Mouse (Mus musculus): ENCODE measurements around the gene Prss43. TPM values are rescaled to one million over a fixed set of nuclear protein-coding genes. Genes with fewer than 3 reads are reported as not detected.

Gene Prss43
- total and polyA plus RNA-seq, 2 experiments from 2014 or later: 0.31 TPM; not detected in 1

DNA sequence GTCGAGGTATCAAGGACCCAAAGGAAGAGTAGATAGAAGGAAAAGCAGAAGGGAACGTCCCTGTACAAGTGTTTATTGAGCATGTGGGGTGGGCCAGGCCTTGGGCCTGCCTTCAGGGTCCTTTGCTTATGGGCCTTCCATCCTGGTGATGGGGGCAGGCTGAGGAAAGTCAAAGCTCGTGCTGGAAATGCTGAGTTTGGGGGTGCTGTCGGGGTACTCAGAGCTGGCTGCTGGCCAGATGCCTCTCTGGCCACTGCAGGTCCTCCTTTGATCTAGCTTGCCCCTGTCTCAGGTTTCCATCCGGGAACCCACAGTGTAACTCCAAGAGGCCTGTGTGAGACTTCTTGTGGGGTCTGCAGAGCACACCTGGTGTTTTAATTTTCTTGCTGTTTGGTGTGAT, 32.0 kb downstream of the Prss43 start:
- Histone ChIP-seq H3K4me3 (ENCODE audit: low read depth, low read length) (no peak overlapping the region), H3K36me3 (ENCODE audit: insufficient read depth, low read length) (no peaks in the 10 kb centered on the region), H3K27me3 (ENCODE audit: insufficient read depth, low read length) (peaks cover 17% of the 10 kb centered on the region), H3K9ac (replicated peaks; ENCODE audit: low read length, poor library complexity, severe bottlenecking) (no peak overlapping the region), H3K9me3 (ENCODE audit: low read length) (no peaks in the 10 kb centered on the region), H3K27ac (ENCODE audit: low read depth, low read length) (no peak overlapping the region), H3K4me1 (ENCODE audit: insufficient read depth, low read length) (0 out of 2 replicates have a peak, but pooled peaks cover 5% of the 10 kb centered on the region), H3K4me2 (ENCODE audit: low read depth, low read length, poor library complexity, severe bottlenecking) (no peak overlapping the region)
- WGBS: 54% methylated on average over 5 of the region's 5 CpGs
- TF ChIP-seq CTCF (IDR thresholded peaks at IDR 0.05): no peak
- no peak for DNase-seq (ENCODE audit: low spot score)
- ATAC-seq (ENCODE audit: low FRiP score): no peak

GRCm38 (mm10) chr9:110858967-110859596, 32.6 kb downstream of the Prss43 start:
- 93% methylated on average over 5 of the region's 5 CpGs for WGBS
- Histone ChIP-seq H3K27me3 (ENCODE audit: insufficient read depth, low read length) (peaks cover 17% of the 10 kb centered on the region), H3K9ac (replicated peaks; ENCODE audit: low read length, poor library complexity, severe bottlenecking) (no peak overlapping the region), H3K4me2 (ENCODE audit: low read depth, low read length, poor library complexity, severe bottlenecking) (no peak overlapping the region), H3K4me1 (ENCODE audit: insufficient read depth, low read length) (0 out of 2 replicates have a peak, but pooled peaks cover 5% of the 10 kb centered on the region), H3K9me3 (ENCODE audit: low read length) (no peaks in the 10 kb centered on the region), H3K4me3 (ENCODE audit: low read depth, low read length) (no peak overlapping the region), H3K36me3 (ENCODE audit: insufficient read depth, low read length) (no peaks in the 10 kb centered on the region), H3K27ac (ENCODE audit: low read depth, low read length) (no peak overlapping the region)
- DNase-seq (ENCODE audit: low spot score) (no peak), ATAC-seq (ENCODE audit: low FRiP score) (no peak)
- no peak for TF ChIP-seq CTCF (IDR thresholded peaks at IDR 0.05)

DNA sequence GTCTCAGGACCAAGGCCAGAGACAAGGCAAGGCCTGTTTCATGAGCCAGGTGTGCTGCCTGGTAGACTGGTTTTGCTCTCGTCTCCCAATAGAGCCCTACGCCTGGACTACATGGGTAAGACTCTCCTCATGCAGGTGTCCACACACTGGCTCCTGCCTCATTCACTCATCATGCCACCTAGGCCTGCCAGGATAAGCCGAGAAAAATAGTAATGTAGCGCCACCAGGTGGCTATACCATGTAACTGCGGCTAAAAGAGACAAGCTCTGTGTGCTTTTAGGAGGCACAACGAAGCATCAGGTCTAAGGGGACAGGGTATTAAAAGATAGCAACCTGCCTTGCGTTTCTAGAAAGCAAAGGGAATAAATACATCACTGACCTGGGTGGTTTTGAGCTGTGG, 44.5 kb downstream of the Prss43 start:
- ATAC-seq (ENCODE audit: low FRiP score) (no peak), DNase-seq (ENCODE audit: low spot score) (peak; percentile 75)
- Histone ChIP-seq H3K27me3 (ENCODE audit: insufficient read depth, low read length) (no peaks in the 10 kb centered on the region), H3K27ac (ENCODE audit: low read depth, low read length) (no peak overlapping the region), H3K4me2 (ENCODE audit: low read depth, low read length, poor library complexity, severe bottlenecking) (no peak overlapping the region), H3K4me1 (ENCODE audit: insufficient read depth, low read length) (peaks cover 11% of the 10 kb centered on the region; the same call in 1 of the 2 replicates), H3K36me3 (ENCODE audit: insufficient read depth, low read length) (no peaks in the 10 kb centered on the region), H3K4me3 (ENCODE audit: low read depth, low read length) (no peak overlapping the region), H3K9me3 (ENCODE audit: low read length) (no peaks in the 10 kb centered on the region), H3K9ac (replicated peaks; ENCODE audit: low read length, poor library complexity, severe bottlenecking) (no peak overlapping the region)
- WGBS: 23% methylated on average over 7 of the region's 7 CpGs
- peak; percentile 81 for TF ChIP-seq CTCF (IDR thresholded peaks at IDR 0.05)

DNA sequence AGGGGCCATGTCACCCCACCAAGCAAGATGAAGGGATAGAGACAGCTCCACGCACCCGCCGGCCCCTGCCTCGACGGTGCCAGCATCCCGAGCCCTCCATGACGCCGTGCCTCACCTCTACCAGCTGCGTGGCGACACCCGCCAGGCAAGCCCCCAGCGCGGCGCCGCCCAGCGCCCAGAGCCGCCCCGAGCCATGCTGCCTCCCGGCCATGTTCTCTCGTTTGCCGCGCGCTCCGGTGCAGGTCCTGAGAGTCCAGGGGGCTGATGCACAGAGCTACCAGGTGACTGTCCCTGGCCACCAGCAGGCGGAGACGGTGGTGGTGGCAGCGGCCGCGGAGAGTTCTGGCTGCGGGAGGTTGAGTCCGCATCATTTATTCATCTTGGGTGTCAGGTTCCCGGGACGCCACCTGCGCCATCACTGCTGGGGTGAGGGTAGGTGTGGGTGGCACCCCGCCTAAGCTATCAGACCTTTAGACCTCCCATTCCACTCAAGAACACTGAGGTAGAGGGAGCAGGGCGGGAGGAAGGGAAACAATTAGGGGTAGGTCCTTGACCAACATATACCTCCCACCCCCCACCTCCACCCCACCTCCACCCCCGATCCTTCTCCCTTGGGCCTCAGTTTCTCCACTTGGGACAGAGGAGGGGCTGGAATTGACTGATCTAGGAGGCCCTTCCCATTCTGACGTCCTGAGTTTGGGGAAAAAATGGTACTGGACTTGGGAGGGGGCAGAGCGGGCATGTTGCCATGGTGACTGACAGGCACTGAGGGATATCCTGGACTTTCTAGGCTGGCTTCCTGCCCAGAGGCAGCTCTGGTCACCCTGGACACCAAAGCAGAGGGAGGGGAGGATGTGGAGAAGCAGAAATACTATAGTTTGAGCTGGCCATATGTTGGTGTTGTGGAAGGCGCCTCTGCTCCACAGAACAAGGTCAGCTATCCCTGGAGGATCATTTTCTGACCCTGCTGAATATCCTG, 47.5 kb downstream of the Prss43 start:
- 4% methylated on average over 38 of the region's 40 CpGs for WGBS
- peak; percentile 56 for TF ChIP-seq CTCF (IDR thresholded peaks at IDR 0.05)
- peak overlapping the region; percentile 57; the same call in 1 of the 2 replicates for H3K27ac ChIP-seq (ENCODE audit: low read depth, low read length)
- H3K9ac ChIP-seq (replicated peaks; ENCODE audit: low read length, poor library complexity, severe bottlenecking): peak overlapping the region; percentile 66
- peak overlapping the region; percentile 39 for H3K4me3 ChIP-seq (ENCODE audit: low read depth, low read length)
- peak; percentile 95 for DNase-seq (ENCODE audit: low spot score)
- ATAC-seq (ENCODE audit: low FRiP score): peak; percentile 66
- peak overlapping the region; percentile 69 for H3K4me2 ChIP-seq (ENCODE audit: low read depth, low read length, poor library complexity, severe bottlenecking)
- H3K27me3 ChIP-seq (ENCODE audit: insufficient read depth, low read length): no peaks in the 10 kb centered on the region
- H3K36me3 ChIP-seq (ENCODE audit: insufficient read depth, low read length): no peaks in the 10 kb centered on the region
- H3K9me3 ChIP-seq (ENCODE audit: low read length): no peaks in the 10 kb centered on the region
- H3K4me1 ChIP-seq (ENCODE audit: insufficient read depth, low read length): peaks cover 11% of the 10 kb centered on the region; the same call in 1 of the 2 replicates

- no peak for TF ChIP-seq CTCF (IDR thresholded peaks at IDR 0.05)
- Histone ChIP-seq H3K27ac (ENCODE audit: low read depth, low read length) (peak overlapping the region; percentile 57; the same call in 1 of the 2 replicates), H3K4me2 (ENCODE audit: low read depth, low read length, poor library complexity, severe bottlenecking) (peak overlapping the region; percentile 69; the same call in 1 of the 2 replicates), H3K9ac (replicated peaks; ENCODE audit: low read length, poor library complexity, severe bottlenecking) (no peak overlapping the region), H3K9me3 (ENCODE audit: low read length) (no peaks in the 10 kb centered on the region), H3K27me3 (ENCODE audit: insufficient read depth, low read length) (no peaks in the 10 kb centered on the region), H3K4me3 (ENCODE audit: low read depth, low read length) (no peak overlapping the region), H3K4me1 (ENCODE audit: insufficient read depth, low read length) (peaks cover 11% of the 10 kb centered on the region; the same call in 1 of the 2 replicates), H3K36me3 (ENCODE audit: insufficient read depth, low read length) (no peaks in the 10 kb centered on the region)
- WGBS: 21% methylated on average over 2 of the region's 3 CpGs
- ATAC-seq (ENCODE audit: low FRiP score) (peak; percentile 14; the same call in 1 of the 2 replicates), DNase-seq (ENCODE audit: low spot score) (peak; percentile 14)
Measured at GRCm38 (mm10) chr9:110874660-110875191, 48.2 kb downstream of the Prss43 start.
